Mouse (Mus musculus) thymus, postnatal 0 days (tissue): ENCODE measurements around the gene Trabd. TPM values are rescaled to one million over a fixed set of nuclear protein-coding genes. Genes with fewer than 3 reads are reported as not detected.

Experiments
- DNase-seq: peaks from one replicate; pipeline ENCODE4 v3.0.0-alpha.2; 2015; ENCODE audit warnings: low spot score
- polyA plus RNA-seq: library from polyadenylated mRNA; unstranded; fragments of >200 nt; fragmentation: Nextera tagmentation; extraction: Ambion mirVana; gene quantifications from 2 replicates; pipeline ENCODE4 v1.2.1, GENCODE M21; 2015

Gene Trabd
- polyA plus RNA-seq, 1 experiment from 2014 or later = 42.2 TPM

- DNase-seq = no peak
Measured at GRCm38 (mm10) chr15:89125351-89125750, 50.4 kb downstream of the Trabd start.

GRCm38 (mm10) chr15:89126622-89127021, 51.7 kb downstream of the Trabd start:
- DNase-seq = no peak

GRCm38 (mm10) chr15:89127364-89127940, 52.5 kb downstream of the Trabd start:
- no peak for DNase-seq

GRCm38 (mm10) chr15:89128382-89129350, 53.7 kb downstream of the Trabd start, which contains the start of gene Hdac10:
Gene Hdac10, minus strand, starts transcription at chr15:89128700.
- DNase-seq = peak; percentile 83

- DNase-seq = no peak
Measured at GRCm38 (mm10) chr15:89130245-89130644, 55.3 kb downstream of the Trabd start.

- DNase-seq = peak; percentile 72
Measured at GRCm38 (mm10) chr15:89131316-89131715, 56.4 kb downstream of the Trabd start.

Other genes starting within 250 kb of the Trabd start
- 40.2 and 43.8 TPM in 2 replicates for gene Pim3, start 212.9 kb upstream of the Trabd start, polyA plus RNA-seq
- gene Ttll8, start 120.7 kb upstream of the Trabd start, polyA plus RNA-seq = not detected in 2 replicates
- gene Mlc1, start 96.1 kb upstream of the Trabd start, polyA plus RNA-seq = 0.08 TPM in 1 of 2 replicates, not detected in the other
- gene Mov10l1, start 92.2 kb upstream of the Trabd start, polyA plus RNA-seq = 0.22 TPM in 1 of 2 replicates, not detected in the other
- gene Panx2, start 15.4 kb upstream of the Trabd start, polyA plus RNA-seq = 0.04 and 0.06 TPM in 2 replicates
- 17.1 and 18.1 TPM in 2 replicates for gene Selenoo, start 14.0 kb downstream of the Trabd start, polyA plus RNA-seq
- gene Tubgcp6, start 48.0 kb downstream of the Trabd start, polyA plus RNA-seq = 9.8 and 12.5 TPM in 2 replicates
- gene Hdac10, start 53.6 kb downstream of the Trabd start, polyA plus RNA-seq = 16.4 and 17.7 TPM in 2 replicates
- 1.2 TPM in 2 replicates for gene Mapk12, start 65.6 kb downstream of the Trabd start, polyA plus RNA-seq
- gene Mapk11, start 74.5 kb downstream of the Trabd start, polyA plus RNA-seq = 4.9 and 5.6 TPM in 2 replicates
- 19.0 and 19.4 TPM in 2 replicates for gene Plxnb2, start 105.7 kb downstream of the Trabd start, polyA plus RNA-seq
- gene Dennd6b, start 121.4 kb downstream of the Trabd start, polyA plus RNA-seq = 13.5 and 14.2 TPM in 2 replicates
- gene Ppp6r2, start 136.4 kb downstream of the Trabd start, polyA plus RNA-seq = 30.8 and 38.2 TPM in 2 replicates
- gene Sbf1, start 240.2 kb downstream of the Trabd start, polyA plus RNA-seq = 50.2 and 68.3 TPM in 2 replicates
- gene Adm2, start 247.6 kb downstream of the Trabd start, polyA plus RNA-seq = 0.57 and 0.75 TPM in 2 replicates